Comparison of ENCODE assay signal across 8 mouse cellular contexts in the genomic region with DNA sequence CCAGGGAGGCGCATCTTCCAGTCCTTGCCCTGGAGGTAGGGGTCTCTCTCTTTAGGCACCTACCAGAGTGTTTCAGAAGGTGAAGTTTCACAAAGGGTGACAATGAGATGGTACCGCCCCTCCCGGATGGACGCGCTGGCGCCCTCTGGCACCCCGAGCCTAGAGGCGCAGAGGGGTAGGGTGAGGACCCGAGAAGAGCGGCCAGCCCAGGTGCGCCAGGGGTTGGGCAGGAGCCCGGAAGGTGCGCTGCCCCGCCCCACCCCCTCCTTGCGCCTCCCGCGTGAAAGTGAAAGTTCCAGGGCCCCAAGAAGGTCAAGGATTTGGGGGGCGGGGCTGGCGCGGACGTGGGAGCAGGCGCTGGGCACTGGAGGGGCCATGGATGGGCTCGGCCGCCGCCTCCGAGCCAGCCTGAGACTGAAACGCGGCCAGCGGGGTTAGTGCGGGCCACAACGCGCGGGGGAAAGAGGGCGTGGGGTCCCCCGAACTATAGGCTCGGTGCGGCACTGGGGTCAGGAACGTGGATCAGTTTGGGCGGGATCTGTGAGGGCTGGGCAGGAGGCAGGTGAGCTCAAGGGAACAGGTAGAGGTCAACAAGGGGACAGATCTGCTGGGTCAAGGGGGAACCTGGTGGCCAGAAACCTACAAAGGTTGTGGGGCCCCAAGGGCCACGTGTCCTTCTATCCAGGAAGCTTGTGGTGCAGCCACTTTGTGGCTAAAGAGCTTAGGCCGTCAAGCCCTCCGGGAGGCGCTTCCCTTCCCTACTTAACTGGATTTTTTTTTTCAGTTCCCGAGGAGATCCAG. TPM values are rescaled to one million over a fixed set of nuclear protein-coding genes. Genes with fewer than 3 reads are reported as not detected.
DNase-seq lines count a peak whose midpoint lies in the region; ATAC-seq and TF ChIP-seq lines count a peak whose summit lies in the region.

A gene (plus strand): TSS at position 125 of the 801 bp plus-strand sequence.

- no peak for TF ChIP-seq POLR2A in myocyte (IDR thresholded peaks at IDR 0.05; ENCODE audit: insufficient read length, low read depth)

- peak within 1 kb of the TSS; percentile 94 for H3K4me2 ChIP-seq in embryonic facial prominence, embryonic 13.5 days
- peak within 1 kb of the TSS; percentile 97 for H3K4me2 ChIP-seq in hindbrain, embryonic 15.5 days
- H3K4me2 ChIP-seq in liver, embryonic 11.5 days, result peak within 1 kb of the TSS; percentile 94
- H3K4me2 ChIP-seq in myocyte (ENCODE audit: low read depth), result peak within 1 kb of the TSS; percentile 89

- no peak within 1 kb of the TSS for H3ac ChIP-seq in myocyte (ENCODE audit: control insufficient read depth, insufficient read length)

- H3K9me3 ChIP-seq in embryonic facial prominence, embryonic 13.5 days, result no peaks in the 10 kb centered on the region
- H3K9me3 ChIP-seq in hindbrain, embryonic 15.5 days, result no peaks in the 10 kb centered on the region
- no peaks in the 10 kb centered on the region for H3K9me3 ChIP-seq in liver, embryonic 11.5 days (ENCODE audit: control insufficient read depth, low read length)

- H3K27me3 ChIP-seq in embryonic facial prominence, embryonic 13.5 days, result peaks cover 19% of the 10 kb centered on the region
- no peaks in the 10 kb centered on the region; the same call in 1 of the 2 replicates for H3K27me3 ChIP-seq in hindbrain, embryonic 15.5 days
- no peaks in the 10 kb centered on the region for H3K27me3 ChIP-seq in liver, embryonic 11.5 days (replicated peaks; ENCODE audit: control insufficient read depth, insufficient read depth, low read length)
- no peaks in the 10 kb centered on the region for H3K27me3 ChIP-seq in myocyte (ENCODE audit: control insufficient read depth, insufficient read depth, insufficient read length)

- peak; percentile 59 to 64 for DNase-seq in urinary bladder, adult 18-20 months (ENCODE audit: low spot score in 2 of 2)
- DNase-seq in urinary bladder, postnatal 10 days (ENCODE audit: low spot score), result no peak
- DNase-seq in liver, embryonic 11.5 days (ENCODE audit: low spot score), result peak; percentile 53
- peak; percentile 84 to 85 for DNase-seq in thymus, postnatal 10 days (ENCODE audit: low spot score in 2 of 2)
- DNase-seq in left cerebral cortex, postnatal 36 days (ENCODE audit: low spot score in 2 of 2), result no peak

- no peaks in the 10 kb centered on the region for H3K79me2 ChIP-seq in myocyte (ENCODE audit: control insufficient read depth, insufficient read depth)

- peak within 1 kb of the TSS; percentile 62 for H3K4me3 ChIP-seq in embryonic facial prominence, embryonic 13.5 days
- H3K4me3 ChIP-seq in hindbrain, embryonic 15.5 days, result peak within 1 kb of the TSS; percentile 54
- peak within 1 kb of the TSS; percentile 74 for H3K4me3 ChIP-seq in liver, embryonic 11.5 days (ENCODE audit: low read depth, low read length)
- peak within 1 kb of the TSS; percentile 22 for H3K4me3 ChIP-seq in myocyte

- peak; percentile 63; the same call in 1 of the 2 replicates for ATAC-seq in embryonic facial prominence, embryonic 13.5 days (ENCODE audit: insufficient number of reproducible peaks, insufficient read depth, low FRiP score, low TSS enrichment, low read depth)
- ATAC-seq in hindbrain, embryonic 15.5 days (ENCODE audit: low FRiP score, low read depth), result peak; percentile 75; the same call in 1 of the 2 replicates
- ATAC-seq in liver, embryonic 11.5 days (replicated peaks; ENCODE audit: low FRiP score), result peak; percentile 80

- peaks cover 4% of the 10 kb centered on the region; the same call in 1 of the 2 replicates for H3K4me1 ChIP-seq in embryonic facial prominence, embryonic 13.5 days
- peaks cover 11% of the 10 kb centered on the region for H3K4me1 ChIP-seq in hindbrain, embryonic 15.5 days (replicated peaks)
- peaks cover 10% of the 10 kb centered on the region for H3K4me1 ChIP-seq in liver, embryonic 11.5 days (replicated peaks; ENCODE audit: control insufficient read depth, insufficient read depth, low read length)

- 1% methylated on average over 39 of the region's 44 CpGs for WGBS in embryonic facial prominence, embryonic 13.5 days
- 3% methylated on average over 43 of the region's 44 CpGs for WGBS in hindbrain, embryonic 15.5 days
- under 1% methylated on average over 44 of the region's 44 CpGs for WGBS in liver, embryonic 11.5 days

- no peaks in the 10 kb centered on the region for H3K36me3 ChIP-seq in embryonic facial prominence, embryonic 13.5 days
- H3K36me3 ChIP-seq in hindbrain, embryonic 15.5 days, result no peaks in the 10 kb centered on the region
- no peaks in the 10 kb centered on the region for H3K36me3 ChIP-seq in liver, embryonic 11.5 days (ENCODE audit: control insufficient read depth, insufficient read depth, low read length)
- no peaks in the 10 kb centered on the region for H3K36me3 ChIP-seq in myocyte (ENCODE audit: control insufficient read depth, insufficient read depth)

- intact Hi-C loops in left cerebral cortex, postnatal 36 days (cut with DNase I), result no loop called here

- peak within 1 kb of the TSS; percentile 77 for H3K9ac ChIP-seq in embryonic facial prominence, embryonic 13.5 days
- peak within 1 kb of the TSS; percentile 46 for H3K9ac ChIP-seq in hindbrain, embryonic 15.5 days
- H3K9ac ChIP-seq in liver, embryonic 11.5 days (ENCODE audit: low read depth, low read length), result peak within 1 kb of the TSS; percentile 73

- no peak within 1 kb of the TSS for H3K27ac ChIP-seq in embryonic facial prominence, embryonic 13.5 days
- H3K27ac ChIP-seq in hindbrain, embryonic 15.5 days (replicated peaks), result no peak within 1 kb of the TSS
- H3K27ac ChIP-seq in liver, embryonic 11.5 days (ENCODE audit: low read depth, low read length), result peak within 1 kb of the TSS; percentile 50

TF ChIP-seq in myocyte, 11 proteins besides CTCF, POLR2A, EP300 and RAD21:
- TF ChIP-seq MYOD1 (IDR thresholded peaks at IDR 0.05; ENCODE audit: control insufficient read depth in 1 of 3, insufficient read length in 2 of 3, low read depth in 2 of 3) (no peak), REST (IDR thresholded peaks at IDR 0.05; ENCODE audit: insufficient read depth, insufficient read length) (no peak), POLR2AphosphoS2 (IDR thresholded peaks at IDR 0.05; ENCODE audit: insufficient read length, low read depth) (no peak), E2F4 (IDR thresholded peaks at IDR 0.05; ENCODE audit: insufficient read depth) (no peak)
TF ChIP-seq in myocyte: peak in this region for 0.

RNA-seq across cellular contexts. Expression of the gene that starts here (rescaled TPM):
- 3.8 and 5.4 TPM in 2 replicates for polyA plus RNA-seq in embryonic facial prominence, embryonic 13.5 days (2015; fragmentation: Nextera tagmentation; extraction: Ambion mirVana)
- polyA plus RNA-seq in hindbrain, embryonic 15.5 days (2015; fragmentation: Nextera tagmentation; extraction: Ambion mirVana), result 0.57 and 0.87 TPM in 2 replicates
- polyA plus RNA-seq in liver, embryonic 11.5 days (2014; fragmentation: Nextera tagmentation; extraction: Ambion mirVana), result 5.2 and 6.1 TPM in 2 replicates
- 4.9 TPM for polyA plus RNA-seq in myocyte (2012; fragmentation: generic; extraction: Trizol)
- total RNA-seq in left cerebral cortex, postnatal 36 days (2021), result under 1 TPM in 1 of 2 experiments, not detected in 1; 0.18 TPM

Comparison
In these comparisons a context has a peak if more than half of its experiments do, and no peak if none do; other contexts are left out.
1. DNase-seq: peak in urinary bladder, adult 18-20 months (2 of 2), liver, embryonic 11.5 days (single experiment) and thymus, postnatal 10 days (2 of 2); none in urinary bladder, postnatal 10 days (single experiment) and left cerebral cortex, postnatal 36 days (0 of 2).
2. Peak in ATAC-seq, H3K4me3 ChIP-seq, H3K9ac ChIP-seq and H3K4me2 ChIP-seq in hindbrain, embryonic 15.5 days; RNA of the gene not detected or under 1 TPM.
3. H3K4me3 ChIP-seq: peak in every context shown above with its lines; median percentile 74 in liver, embryonic 11.5 days; 62 in embryonic facial prominence, embryonic 13.5 days; 54 in hindbrain, embryonic 15.5 days; 22 in myocyte.
4. Peak in every context shown above with its lines, with median percentiles within 50 percentile points of each other: ATAC-seq, H3K4me2 ChIP-seq and H3K9ac ChIP-seq.